Mouse (Mus musculus): ENCODE measurements around the gene Caskin1. TPM values are rescaled to one million over a fixed set of nuclear protein-coding genes. Genes with fewer than 3 reads are reported as not detected.

Caskin1 gene
- polyA plus RNA-seq, 1 experiment from 2014 or later: 1.4 TPM

DNA sequence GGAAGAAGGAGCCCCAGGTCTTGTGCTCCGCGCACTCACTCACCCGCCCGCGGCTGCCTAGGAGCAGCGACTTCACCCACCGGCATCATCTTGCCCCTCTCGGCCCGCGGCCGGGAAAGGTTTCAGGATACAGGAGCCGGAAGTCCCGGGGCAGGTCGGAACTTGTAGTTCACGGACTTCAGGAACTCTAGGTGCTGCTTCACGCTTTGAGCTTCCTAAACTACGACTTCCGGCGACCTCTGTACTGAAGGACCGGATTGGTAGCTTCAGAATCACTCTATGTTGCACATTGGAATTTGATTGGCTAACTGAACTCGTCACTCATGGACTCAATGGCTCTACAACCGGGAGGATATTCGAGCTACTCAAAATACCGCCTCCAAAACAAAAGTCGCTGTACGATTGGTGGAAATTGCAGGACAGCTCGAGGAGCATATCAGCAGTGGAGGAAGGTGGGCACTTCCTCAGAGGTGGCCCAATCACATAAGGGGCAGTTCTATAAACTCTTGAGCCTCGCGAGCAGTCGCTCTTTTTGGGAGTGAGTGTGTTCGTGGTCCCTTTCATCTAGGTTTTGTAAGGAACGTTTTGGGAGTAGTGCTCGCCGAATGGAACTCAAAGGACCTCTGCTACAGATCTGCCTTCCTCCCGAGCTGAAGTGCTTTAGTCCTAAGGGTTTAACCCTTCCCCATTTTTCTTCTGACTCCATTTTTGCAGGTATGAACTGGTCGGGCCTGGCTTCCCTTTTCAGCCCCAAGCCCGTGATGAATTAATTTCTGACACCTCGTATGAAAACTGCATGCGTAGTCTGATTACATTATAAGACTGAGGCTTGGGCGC, 39.5 kb downstream of the Caskin1 start, which contains the start of gene Traf7:
Traf7 (minus strand) TSS at position 216 of the 837 bp plus-strand sequence.
- Histone ChIP-seq H3K27me3 (replicated peaks; ENCODE audit: control insufficient read depth, insufficient read depth, low read length) (no peaks in the 10 kb centered on the region), H3K9me3 (ENCODE audit: control insufficient read depth, low read length) (no peaks in the 10 kb centered on the region), H3K9ac (ENCODE audit: low read depth, low read length) (peak within 1 kb of the TSS; percentile 91), H3K36me3 (ENCODE audit: control insufficient read depth, insufficient read depth, low read length) (no peaks in the 10 kb centered on the region; the same call in 1 of the 2 replicates), H3K4me1 (ENCODE audit: control insufficient read depth, insufficient read depth, low read length) (peaks cover 55% of the 10 kb centered on the region), H3K27ac (ENCODE audit: low read length) (peak within 1 kb of the TSS; percentile 90), H3K4me2 (ENCODE audit: low read depth, low read length) (peak within 1 kb of the TSS; percentile 82), H3K4me3 (ENCODE audit: low read length) (peak within 1 kb of the TSS; percentile 79)
- under 1% methylated on average over 40 of the region's 40 CpGs for WGBS
- ATAC-seq: peak; percentile 96

- no peaks in the 10 kb centered on the region for H3K27me3 ChIP-seq (replicated peaks; ENCODE audit: control insufficient read depth, insufficient read depth, low read length)
- no peak for ATAC-seq
- under 1% methylated on average over 8 of the region's 8 CpGs for WGBS
- peaks cover 60% of the 10 kb centered on the region for H3K4me1 ChIP-seq (ENCODE audit: control insufficient read depth, insufficient read depth, low read length)
- H3K4me3 ChIP-seq (ENCODE audit: low read length): peak overlapping the region; percentile 71
- peak overlapping the region; percentile 80 for H3K9ac ChIP-seq (ENCODE audit: low read depth, low read length)
- no peaks in the 10 kb centered on the region for H3K9me3 ChIP-seq (ENCODE audit: control insufficient read depth, low read length)
- H3K4me2 ChIP-seq (ENCODE audit: low read depth, low read length): peak overlapping the region; percentile 82
- H3K36me3 ChIP-seq (ENCODE audit: control insufficient read depth, insufficient read depth, low read length): no peaks in the 10 kb centered on the region; the same call in 1 of the 2 replicates
- H3K27ac ChIP-seq (ENCODE audit: low read length): peak overlapping the region; percentile 90
Observed at GRCm38 (mm10) chr17:24528560-24528918, 40.1 kb downstream of the Caskin1 start.

DNA sequence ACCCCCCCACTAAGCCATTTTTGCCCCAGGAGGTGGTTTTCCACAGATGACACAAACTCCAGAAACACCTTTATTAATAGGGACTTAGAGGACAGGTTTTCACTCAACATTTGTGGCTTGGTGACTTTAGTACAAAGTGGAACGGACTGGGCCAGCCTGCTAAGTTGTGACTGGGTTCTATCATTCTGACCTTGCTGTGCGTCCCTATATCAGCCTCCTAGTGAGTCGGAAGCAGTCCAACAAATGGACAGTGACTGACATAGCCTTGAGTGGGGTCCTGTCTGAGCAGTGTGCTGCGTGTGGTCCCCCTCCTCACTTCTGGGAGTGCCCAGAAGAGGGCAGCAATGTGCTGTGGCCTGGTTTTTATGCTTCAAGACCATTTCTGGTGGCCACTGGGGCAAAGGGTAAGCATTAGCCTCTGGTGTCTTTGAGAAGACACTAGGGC, 40.6 kb downstream of the Caskin1 start:
- Histone ChIP-seq H3K4me1 (ENCODE audit: control insufficient read depth, insufficient read depth, low read length) (peaks cover 60% of the 10 kb centered on the region), H3K9me3 (ENCODE audit: control insufficient read depth, low read length) (no peaks in the 10 kb centered on the region), H3K27me3 (replicated peaks; ENCODE audit: control insufficient read depth, insufficient read depth, low read length) (no peaks in the 10 kb centered on the region), H3K27ac (ENCODE audit: low read length) (peak overlapping the region; percentile 90), H3K36me3 (ENCODE audit: control insufficient read depth, insufficient read depth, low read length) (no peaks in the 10 kb centered on the region; the same call in 1 of the 2 replicates), H3K4me3 (ENCODE audit: low read length) (peak overlapping the region; percentile 71), H3K4me2 (ENCODE audit: low read depth, low read length) (peak overlapping the region; percentile 82), H3K9ac (ENCODE audit: low read depth, low read length) (peak overlapping the region; percentile 80)
- ATAC-seq: no peak
- WGBS: 2% methylated on average over 4 of the region's 4 CpGs

GRCm38 (mm10) chr17:24529883-24530282, 41.5 kb downstream of the Caskin1 start:
- Histone ChIP-seq H3K4me1 (ENCODE audit: control insufficient read depth, insufficient read depth, low read length) (peaks cover 57% of the 10 kb centered on the region), H3K27me3 (replicated peaks; ENCODE audit: control insufficient read depth, insufficient read depth, low read length) (no peaks in the 10 kb centered on the region), H3K9ac (ENCODE audit: low read depth, low read length) (peak overlapping the region; percentile 80), H3K4me2 (ENCODE audit: low read depth, low read length) (peak overlapping the region; percentile 82), H3K4me3 (ENCODE audit: low read length) (peak overlapping the region; percentile 71), H3K9me3 (ENCODE audit: control insufficient read depth, low read length) (no peaks in the 10 kb centered on the region), H3K27ac (ENCODE audit: low read length) (peak overlapping the region; percentile 90), H3K36me3 (ENCODE audit: control insufficient read depth, insufficient read depth, low read length) (no peaks in the 10 kb centered on the region; the same call in 1 of the 2 replicates)
- ATAC-seq: no peak
- 25% methylated on average over 5 of the region's 5 CpGs for WGBS

DNA sequence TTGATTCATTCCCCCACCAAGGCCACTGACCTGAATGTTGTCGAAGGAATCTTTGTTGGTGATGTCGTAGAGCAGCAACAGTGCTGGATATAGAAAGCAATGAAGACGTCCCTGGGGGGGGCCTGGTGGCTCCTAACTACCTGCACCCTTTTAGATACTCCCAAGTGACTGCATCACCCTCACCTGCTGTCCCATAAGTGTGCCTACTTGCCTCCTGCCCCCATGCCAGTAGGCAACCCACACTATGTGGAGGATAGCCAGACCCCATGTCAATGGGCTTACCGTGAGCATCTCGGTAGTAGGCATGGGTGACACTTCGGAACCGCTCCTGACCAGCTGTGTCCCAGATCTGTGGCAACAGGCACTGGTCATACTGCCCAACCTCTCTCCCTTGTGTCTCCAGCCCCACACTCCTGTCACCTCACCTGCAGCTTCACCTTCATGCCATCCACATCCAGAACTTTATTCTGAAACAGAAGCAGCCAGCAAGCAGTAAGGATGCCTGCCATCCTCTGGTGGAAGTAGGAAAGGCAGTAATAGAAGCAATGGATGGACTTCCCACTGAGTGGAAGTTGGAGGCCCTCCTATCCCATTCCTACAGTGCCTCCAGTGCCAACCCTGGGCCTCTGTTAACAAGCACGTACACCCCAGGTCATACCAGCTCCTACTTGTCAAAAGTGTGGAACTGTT, 42.1 kb downstream of the Caskin1 start:
- Histone ChIP-seq H3K9ac (ENCODE audit: low read depth, low read length) (peak overlapping the region; percentile 80), H3K4me2 (ENCODE audit: low read depth, low read length) (peak overlapping the region; percentile 82), H3K4me1 (ENCODE audit: control insufficient read depth, insufficient read depth, low read length) (peaks cover 51% of the 10 kb centered on the region), H3K9me3 (ENCODE audit: control insufficient read depth, low read length) (no peaks in the 10 kb centered on the region), H3K27me3 (replicated peaks; ENCODE audit: control insufficient read depth, insufficient read depth, low read length) (no peaks in the 10 kb centered on the region), H3K4me3 (ENCODE audit: low read length) (peak overlapping the region; percentile 71), H3K36me3 (ENCODE audit: control insufficient read depth, insufficient read depth, low read length) (no peaks in the 10 kb centered on the region), H3K27ac (ENCODE audit: low read length) (peak overlapping the region; percentile 90; the same call in 1 of the 2 replicates)
- ATAC-seq: no peak
- 40% methylated on average over 8 of the region's 8 CpGs for WGBS

DNA sequence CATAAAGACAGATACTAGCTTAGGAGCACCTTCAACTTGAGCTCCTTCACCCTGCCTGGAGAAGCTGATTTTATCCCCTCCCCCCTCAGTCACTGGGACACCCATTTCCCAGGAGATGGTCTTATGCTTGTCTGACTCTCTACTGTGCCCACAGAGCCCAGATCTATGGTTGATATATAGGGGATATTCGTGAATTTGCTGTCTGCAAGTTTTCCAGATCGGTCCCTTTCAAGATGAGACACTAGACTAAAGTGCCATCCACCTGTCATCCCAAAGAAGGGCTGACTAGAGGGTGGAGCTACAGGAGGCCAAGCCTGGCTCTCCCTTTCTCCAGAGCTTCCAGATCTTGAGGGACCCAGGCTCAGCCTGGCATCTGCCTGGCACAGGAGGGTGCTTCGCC, 42.7 kb downstream of the Caskin1 start:
- Histone ChIP-seq H3K4me2 (ENCODE audit: low read depth, low read length) (no peak overlapping the region; the same call in 1 of the 2 replicates), H3K36me3 (ENCODE audit: control insufficient read depth, insufficient read depth, low read length) (no peaks in the 10 kb centered on the region), H3K4me1 (ENCODE audit: control insufficient read depth, insufficient read depth, low read length) (peaks cover 45% of the 10 kb centered on the region), H3K27ac (ENCODE audit: low read length) (no peak overlapping the region), H3K4me3 (ENCODE audit: low read length) (no peak overlapping the region), H3K9ac (ENCODE audit: low read depth, low read length) (0 out of 2 replicates have a peak overlapping the region, but pooled peaks have one; percentile 10), H3K27me3 (replicated peaks; ENCODE audit: control insufficient read depth, insufficient read depth, low read length) (no peaks in the 10 kb centered on the region), H3K9me3 (ENCODE audit: control insufficient read depth, low read length) (no peaks in the 10 kb centered on the region)
- 61% methylated on average over 3 of the region's 3 CpGs for WGBS
- no peak for ATAC-seq

DNA sequence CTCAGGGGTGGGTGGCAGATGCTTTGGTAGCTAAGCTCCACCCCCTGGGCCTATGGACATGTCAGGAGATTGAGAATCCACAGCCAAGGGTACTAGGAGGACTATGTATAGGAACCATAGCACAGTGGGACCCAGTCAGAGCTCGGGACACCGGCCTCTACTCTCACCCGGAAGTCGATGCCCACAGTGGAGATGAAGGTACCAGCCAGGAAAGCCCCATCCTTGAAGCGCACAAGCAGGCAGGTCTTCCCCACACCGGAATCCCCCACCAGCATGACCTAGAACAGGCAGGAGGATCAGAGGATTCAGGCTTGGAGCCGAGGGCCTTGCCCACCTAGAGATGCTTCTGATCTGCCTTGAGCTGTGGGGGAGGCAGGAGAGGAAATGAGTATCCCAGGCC, 43.6 kb downstream of the Caskin1 start:
- no peak for ATAC-seq
- Histone ChIP-seq H3K4me2 (ENCODE audit: low read depth, low read length) (no peak overlapping the region; the same call in 1 of the 2 replicates), H3K9ac (ENCODE audit: low read depth, low read length) (peak overlapping the region; percentile 61), H3K4me1 (ENCODE audit: control insufficient read depth, insufficient read depth, low read length) (peaks cover 36% of the 10 kb centered on the region), H3K4me3 (ENCODE audit: low read length) (no peak overlapping the region), H3K27ac (ENCODE audit: low read length) (no peak overlapping the region), H3K36me3 (ENCODE audit: control insufficient read depth, insufficient read depth, low read length) (no peaks in the 10 kb centered on the region), H3K27me3 (replicated peaks; ENCODE audit: control insufficient read depth, insufficient read depth, low read length) (no peaks in the 10 kb centered on the region), H3K9me3 (ENCODE audit: control insufficient read depth, low read length) (no peaks in the 10 kb centered on the region)
- WGBS: 81% methylated on average over 7 of the region's 7 CpGs

GRCm38 (mm10) chr17:24533099-24533992, 44.9 kb downstream of the Caskin1 start:
- Histone ChIP-seq H3K27ac (ENCODE audit: low read length) (no peak overlapping the region), H3K27me3 (replicated peaks; ENCODE audit: control insufficient read depth, insufficient read depth, low read length) (no peaks in the 10 kb centered on the region), H3K4me1 (ENCODE audit: control insufficient read depth, insufficient read depth, low read length) (peaks cover 36% of the 10 kb centered on the region), H3K4me3 (ENCODE audit: low read length) (peak overlapping the region; percentile 45), H3K4me2 (ENCODE audit: low read depth, low read length) (peak overlapping the region; percentile 72), H3K36me3 (ENCODE audit: control insufficient read depth, insufficient read depth, low read length) (no peaks in the 10 kb centered on the region), H3K9me3 (ENCODE audit: control insufficient read depth, low read length) (no peaks in the 10 kb centered on the region), H3K9ac (ENCODE audit: low read depth, low read length) (peak overlapping the region; percentile 61)
- peak; percentile 85 for ATAC-seq
- 9% methylated on average over 53 of the region's 53 CpGs for WGBS
